Mouse (Mus musculus): ENCODE results near the gene Tef.

The Tef gene

DNA sequence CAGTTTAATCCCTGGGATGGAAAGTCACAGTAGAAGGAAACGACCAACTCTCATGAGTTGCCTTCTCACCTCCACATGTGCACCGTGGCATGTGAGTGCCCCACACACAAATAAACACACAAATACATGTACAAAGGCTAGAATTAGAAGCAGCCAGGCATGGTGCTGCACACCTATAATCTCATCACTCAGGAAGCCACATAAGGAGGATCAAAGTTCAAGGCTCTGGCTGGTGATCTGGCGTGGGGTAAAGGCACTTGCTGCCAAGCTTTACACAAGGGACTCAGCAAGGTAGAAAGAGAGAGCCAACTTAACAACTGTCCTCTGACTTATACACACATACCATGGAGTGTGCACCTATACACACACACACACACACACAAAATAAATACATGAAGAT, 1.8 kb upstream of the Tef start:
- no peak for DNase-seq

DNA sequence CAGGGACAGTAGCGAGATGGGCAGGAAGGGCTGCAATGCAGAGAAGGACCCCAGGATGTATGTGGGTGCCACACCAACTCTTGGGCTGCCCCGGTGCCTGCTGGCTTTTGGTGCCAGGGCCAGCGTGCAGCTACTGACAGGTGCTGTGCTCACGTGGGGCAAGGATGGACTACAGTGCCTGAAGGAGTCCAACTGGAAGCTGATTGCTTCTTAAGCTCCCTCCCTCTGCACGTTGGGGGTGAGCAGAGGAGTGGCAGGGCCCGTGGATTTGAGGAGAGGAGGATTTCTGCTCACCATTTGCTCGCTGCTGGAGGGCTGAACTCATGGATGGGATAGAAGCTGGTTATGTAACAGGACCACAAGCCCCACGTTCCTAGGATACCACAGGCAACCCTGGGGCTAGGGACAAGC, 725 bp downstream of the Tef start:
- DNase-seq: no peak

DNA sequence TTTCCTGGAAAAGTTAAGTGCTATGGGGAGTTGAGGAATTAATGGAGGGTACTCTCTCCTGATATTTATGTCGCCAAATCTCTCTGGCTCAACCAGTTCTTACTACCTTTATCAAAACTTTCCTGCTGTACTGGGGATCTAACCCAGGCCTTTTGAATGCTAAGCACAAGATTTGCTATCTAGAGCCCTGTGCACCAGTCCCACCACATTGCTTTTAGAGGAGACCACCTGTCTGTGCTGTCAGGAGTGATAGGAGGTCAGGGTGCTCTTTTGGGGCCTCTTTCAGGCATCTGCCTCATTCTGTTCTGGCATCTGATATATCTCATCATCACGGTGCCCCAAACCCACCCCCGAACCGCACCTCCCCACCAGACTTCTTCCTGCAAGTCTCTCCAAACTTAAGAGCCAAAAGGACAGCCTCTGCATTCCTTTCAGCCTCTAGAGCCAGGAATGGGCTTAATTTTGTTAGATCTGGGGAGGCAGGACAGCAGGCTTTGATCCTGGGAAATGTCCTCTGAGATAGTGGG, 1.3 kb downstream of the Tef start:
- no peak for DNase-seq

DNA sequence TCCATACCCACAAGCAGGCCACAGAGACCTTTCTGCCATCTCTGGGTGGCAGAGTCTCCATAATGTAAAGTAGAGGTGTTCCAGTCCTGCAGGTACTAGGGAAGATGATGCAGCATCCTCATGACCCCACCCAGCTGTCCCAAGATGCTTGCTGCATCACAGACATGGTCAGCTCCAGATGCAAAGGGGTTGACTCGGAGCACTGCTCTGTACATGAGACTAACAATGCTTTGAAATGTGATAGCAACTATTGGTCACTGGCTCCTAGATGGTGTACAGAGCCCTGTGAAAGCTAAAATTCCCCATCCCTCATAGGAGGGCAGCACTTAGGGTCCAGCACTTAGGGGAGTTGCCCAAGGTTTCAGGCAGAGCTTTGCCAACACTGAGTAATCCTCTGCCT, 2.0 kb downstream of the Tef start:
- DNase-seq: no peak

DNA sequence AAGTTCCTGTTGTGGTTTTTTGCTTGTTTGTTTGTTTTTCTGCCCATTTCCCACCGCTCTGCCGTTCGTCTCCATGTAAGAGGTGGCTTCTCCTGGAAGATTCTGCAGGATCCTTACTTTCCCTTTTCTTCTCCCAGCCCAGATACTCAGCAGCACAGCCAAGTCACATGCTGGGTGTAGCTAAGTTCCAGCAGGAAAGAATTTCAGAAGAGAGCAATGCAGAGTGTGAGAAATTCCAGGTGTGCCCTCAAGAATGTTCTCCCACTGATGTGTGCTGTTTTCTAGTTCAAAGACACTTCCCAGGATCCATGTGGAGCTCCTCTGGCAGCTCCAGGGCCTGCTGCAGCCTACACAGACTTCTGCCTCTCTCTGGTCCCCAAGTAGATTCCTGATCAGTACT, 2.7 kb downstream of the Tef start:
- no peak for DNase-seq

DNA sequence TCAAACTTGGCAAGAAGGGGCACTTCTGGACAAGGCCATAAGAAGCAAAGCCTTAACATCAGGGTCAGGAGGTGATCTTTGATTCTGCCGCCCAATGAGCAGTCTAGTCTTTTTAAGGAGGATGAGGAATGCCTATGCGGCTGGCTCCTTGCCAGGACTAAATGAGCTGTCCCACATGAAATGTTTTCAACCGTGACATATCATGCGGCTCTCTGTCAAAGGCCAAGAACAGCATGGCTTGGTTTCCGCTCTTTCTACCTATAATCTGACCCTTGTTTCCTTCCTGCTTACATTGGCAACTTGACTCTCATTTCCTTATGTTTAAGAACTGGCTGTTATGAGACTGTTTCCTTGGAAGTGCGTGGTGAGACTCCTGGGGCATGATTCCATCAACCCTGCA, 3.4 kb downstream of the Tef start:
- DNase-seq: no peak

DNA sequence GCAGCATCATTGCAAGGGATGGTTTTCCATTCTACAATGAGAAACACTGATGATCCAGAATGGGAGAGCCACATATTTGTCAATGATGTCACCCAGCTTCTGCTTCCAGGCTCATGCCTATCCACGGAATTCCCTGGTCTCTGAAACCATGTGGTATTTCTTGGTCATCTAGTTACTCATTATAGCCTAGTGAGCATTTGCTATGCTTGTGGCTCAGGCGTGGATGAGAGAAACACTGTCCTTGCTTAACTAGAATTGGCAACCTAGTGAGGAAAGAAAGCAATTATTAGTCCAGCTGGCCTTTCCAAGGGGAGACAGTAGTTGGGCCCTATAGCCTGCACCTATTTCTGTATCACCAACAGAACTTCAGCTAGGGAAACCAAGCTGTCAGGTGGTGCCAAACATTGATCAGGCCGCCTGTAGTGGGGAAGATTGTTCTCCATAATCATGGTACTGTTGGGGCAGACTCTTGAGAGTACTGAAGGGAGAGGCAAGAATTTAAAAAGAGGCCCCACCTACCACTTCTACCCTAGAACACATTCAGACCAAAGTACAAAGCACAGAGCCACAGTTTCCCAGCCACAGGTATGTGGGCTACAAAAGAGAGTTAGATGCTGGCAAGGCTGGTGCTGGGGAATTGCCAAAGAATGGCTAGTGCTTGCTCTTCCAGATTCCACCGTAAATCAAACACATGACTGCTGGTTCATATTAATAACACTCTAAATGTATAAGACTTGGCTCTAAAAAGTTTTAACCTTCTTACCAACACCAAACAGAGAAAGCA, 4.6 kb downstream of the Tef start:
- DNase-seq: no peak

DNA sequence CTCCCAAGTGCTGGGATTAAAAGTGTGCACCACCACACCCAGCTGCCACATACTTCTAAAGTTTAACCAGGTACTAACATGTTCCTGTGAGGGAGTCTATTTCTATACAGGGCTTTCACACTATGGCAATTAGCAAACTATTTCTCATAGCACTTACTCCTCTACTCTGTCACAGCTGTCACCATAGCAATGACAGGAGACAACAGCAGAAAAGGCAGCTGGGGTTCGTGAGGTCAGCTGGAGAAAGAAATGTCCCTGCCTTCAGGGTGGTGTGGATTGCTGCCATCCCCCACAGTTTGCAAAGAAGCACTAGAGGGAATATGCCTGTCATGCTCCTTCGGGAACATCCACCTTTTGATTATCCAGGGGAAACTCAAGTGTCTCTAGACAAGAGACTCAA, 6.6 kb downstream of the Tef start:
- no peak for DNase-seq

DNA sequence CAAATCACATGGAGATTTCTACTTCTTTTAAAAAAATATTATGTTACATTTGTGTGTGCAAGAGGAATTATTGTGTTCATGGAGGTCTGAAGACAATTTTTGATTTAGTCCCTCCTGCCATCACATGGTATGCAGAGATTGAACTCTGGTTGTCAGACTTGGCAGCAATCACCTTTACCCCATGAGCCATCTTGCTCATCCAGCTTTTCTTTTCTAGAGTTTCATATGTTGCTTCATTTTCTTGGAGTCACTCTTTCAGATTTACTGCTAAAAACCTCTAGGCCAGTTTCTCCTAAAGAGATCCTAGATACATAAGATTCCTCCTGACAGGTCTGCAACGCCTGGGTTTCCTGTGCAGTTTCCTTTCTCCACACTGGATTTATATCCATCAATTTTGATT, 7.3 kb downstream of the Tef start:
- DNase-seq: no peak

DNA sequence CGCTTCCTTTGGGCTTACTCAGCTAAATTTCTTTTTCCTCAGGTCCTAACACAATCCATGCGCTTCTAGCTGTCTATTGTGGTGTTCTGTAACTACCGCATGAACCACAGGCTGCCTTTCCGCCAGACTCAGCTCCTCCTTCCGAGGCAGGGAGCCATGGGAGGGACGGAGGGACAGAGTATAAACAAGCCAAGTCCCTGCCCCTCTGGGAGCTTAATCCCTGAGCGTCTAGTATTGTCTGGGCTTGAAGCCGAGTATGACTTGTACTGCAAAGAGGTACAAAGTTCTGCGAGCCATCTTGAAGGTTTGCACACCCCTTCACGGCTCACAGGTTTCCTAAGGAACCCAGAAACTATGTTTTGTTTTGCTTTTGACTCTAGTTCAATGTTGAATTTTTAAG, 7.9 kb downstream of the Tef start:
- DNase-seq: peak; percentile 38 to 41

DNA sequence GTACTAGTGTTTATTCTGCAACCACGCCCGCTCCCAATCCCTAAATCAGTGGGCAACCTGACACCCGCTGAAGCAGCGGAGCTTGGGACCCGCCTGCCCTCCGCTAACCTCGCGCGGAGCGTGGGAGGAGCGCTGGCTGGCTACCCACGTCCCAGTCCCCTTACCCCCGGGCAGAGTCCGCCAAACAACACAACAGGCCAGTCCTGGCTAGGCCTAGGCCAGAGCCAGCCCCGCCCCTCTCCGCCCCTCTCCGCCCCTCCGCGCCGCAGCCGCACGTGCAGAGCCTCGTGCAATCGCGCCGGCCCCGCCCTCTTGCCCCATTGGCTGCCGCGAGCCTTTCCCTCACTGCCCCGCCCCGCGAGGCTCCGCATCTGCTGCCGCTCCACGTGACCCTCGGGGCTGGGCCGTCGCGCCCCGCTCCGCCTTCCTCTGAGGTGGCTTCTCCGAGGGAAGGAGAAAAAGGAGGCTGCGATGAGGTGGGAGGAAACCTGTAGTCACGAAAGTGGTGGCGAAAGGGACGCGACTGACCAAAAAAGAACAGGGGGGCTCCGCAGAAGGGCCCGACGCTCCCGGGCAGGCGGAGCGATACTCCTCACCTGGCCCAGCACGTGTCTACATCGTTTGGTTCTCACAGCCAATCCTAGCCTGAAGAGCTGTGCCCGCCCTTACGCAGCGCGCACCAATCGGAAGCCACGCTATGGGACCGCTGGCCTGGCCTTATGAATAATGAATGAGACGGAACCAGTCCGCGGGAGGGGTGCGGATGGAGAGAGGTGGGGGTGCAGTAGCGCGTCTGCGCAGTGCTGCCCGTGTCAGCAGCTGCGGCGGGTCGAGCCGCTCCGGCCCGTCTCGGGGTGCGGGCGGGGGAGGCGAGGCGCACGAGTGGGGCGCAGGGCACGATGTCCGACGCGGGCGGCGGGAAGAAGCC, 8.7 kb downstream of the Tef start:
- peak; percentile 96 to 97 for DNase-seq

DNA sequence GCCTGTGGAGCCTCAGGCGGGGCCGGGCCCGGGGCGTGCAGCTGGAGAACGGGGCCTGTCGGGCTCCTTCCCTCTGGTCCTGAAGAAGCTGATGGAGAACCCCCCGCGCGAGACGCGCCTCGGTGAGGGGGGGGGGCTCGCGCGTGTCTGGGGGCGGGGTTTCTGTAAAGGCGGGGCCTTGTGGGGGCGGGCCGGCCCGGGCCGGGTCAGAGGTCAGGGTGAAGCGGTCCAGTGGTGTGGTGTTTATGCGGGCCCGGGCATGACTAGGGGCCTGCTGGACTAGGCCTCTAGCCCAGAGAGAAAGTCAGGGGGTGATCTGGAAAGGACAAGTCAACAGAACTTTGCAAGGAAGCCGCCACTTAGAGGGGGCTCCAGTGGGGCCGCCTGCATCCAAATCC, 9.4 kb downstream of the Tef start:
- no peak for DNase-seq

DNA sequence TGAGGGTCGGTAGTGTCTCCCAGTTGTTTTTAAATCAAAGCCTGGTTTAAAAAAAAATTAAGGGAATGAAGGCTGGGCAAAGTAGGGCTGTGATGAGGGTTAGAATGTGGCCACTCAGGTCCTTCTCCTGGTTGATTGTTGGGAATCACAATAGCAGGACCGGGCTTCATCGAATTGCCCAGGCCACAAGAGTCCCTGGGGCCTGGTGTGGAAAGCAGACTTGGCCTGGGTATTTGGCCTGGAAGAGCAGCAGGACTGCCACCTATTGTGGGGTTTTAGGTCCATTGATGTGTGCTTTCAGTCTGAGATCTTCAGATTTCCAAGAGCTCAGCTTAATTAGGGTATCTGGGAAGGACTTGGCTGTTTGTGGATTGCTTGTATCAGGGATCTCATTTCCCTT, 10.1 kb downstream of the Tef start:
- no peak for DNase-seq

DNA sequence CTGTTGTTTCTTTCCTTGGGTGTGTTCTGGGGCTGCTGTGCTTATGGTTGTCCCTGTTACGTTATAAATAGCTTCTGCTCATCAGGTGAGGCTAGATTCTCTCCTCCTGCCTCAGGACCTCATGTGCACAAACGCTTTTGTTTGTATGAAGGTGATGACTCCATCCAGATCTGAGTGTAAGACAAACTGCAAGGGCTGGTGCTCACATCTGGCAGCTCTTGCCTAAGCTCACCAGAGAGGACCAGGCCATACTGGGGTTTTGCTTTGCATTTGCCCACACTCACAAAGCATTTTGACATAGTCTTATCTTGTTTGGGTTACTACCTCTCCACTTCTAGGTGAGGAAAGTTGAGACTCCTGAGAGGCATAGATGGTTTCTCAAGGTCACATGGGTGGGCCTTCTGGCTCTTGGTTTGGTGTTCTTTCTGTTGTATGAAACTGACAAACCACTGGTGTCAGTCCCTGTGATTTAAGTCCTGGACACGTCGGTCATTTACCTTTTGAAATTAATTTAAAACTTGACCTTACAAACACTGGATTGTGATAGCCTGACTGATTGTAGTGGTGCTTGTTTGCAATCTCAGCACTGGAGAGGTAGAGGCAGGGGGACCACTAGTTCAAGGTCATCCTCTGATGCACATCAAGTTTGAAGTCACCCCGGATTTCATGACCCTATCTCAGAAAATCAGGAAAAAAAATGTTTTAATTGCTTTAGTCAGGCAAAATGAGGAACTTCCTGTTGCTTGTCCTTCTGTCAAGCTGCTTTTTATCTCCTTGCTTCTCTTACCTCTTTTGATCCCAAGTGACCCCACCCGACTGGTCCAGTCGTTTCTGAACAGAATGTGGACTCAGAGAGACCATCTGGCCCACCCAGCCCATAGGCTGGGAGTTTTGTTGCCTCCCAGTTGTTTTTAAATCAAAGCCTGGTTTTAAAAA, 10.7 kb downstream of the Tef start:
- no peak for DNase-seq

DNA sequence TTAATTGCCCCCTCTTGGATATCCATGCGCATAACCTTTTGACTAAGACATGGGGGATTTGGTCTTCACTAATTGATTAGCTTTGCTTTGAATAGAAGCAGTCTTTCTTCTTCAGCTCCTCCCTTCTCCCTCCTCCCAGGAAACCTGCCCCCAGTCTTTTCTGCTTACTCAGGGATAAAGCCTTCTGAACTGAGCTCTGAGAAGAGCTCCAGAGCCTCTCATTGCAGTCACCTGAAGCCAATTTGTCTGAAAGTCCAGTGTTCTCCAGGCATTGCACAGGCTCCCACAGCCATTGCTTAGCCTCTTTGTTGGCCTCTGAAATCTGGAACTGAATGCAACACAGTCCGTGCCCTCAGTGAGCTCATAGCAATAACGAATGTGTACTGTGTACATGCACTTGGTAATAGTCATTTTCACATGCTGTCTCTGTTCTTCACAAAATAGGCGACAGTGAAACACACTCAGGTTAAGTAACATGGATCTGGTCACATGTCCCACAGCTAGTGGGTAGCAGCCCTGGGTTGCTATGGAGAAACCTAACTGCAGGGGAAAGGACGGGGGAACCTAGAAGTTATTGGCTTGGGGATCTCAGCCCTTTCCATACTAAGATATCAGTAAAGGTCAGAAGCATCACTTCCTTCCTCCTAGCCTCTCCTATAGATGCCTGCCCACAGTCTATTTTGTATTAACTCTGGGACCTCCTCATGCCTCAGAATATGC, 11.9 kb downstream of the Tef start:
- DNase-seq: no peak

DNA sequence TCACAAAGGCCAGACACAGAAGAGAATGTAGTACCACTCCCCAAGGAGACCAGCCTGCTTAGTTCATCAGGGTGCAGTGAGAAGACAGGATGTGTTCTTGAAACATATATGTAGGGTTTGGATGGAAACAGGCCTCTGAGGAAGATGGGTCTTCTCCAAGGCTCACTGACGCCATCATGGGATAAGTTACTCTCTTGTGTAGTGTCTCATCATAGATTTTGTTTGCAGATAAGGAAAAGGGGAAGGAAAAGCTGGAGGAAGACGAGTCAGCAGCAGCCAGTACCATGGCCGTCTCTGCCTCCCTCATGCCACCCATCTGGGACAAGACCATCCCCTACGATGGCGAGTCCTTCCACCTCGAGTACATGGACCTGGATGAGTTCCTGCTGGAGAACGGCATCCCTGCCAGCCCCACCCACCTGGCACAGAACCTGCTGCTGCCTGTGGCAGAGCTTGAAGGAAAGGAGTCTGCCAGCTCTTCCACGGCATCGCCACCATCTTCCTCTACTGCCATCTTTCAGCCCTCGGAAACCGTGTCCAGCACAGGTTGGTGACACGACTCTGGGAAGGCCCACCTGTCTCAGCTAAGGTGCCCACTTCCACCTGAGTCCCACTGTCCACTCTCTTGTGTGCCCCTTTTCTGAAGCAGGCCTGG, 12.6 kb downstream of the Tef start:
- no peak for DNase-seq

DNA sequence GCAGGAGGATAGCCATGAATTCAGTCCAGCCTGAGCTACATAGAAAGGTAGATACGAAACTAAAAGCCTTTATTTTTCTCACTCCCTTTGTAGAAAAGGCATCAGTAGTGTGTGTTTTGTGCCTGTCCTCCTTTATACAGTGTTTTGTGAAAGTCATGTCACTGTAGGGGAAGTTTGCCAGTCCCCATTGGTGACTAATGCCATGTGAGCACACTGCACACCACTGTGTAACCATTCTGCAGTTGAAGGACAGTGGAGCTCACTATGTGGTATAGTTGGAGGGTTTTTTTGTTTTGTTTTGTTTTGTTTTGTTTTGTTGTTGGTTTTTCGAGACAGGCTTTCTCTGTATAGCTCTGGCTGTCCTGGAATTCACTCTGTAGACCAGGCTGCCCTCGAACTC, 16.2 kb downstream of the Tef start:
- DNase-seq: no peak

DNA sequence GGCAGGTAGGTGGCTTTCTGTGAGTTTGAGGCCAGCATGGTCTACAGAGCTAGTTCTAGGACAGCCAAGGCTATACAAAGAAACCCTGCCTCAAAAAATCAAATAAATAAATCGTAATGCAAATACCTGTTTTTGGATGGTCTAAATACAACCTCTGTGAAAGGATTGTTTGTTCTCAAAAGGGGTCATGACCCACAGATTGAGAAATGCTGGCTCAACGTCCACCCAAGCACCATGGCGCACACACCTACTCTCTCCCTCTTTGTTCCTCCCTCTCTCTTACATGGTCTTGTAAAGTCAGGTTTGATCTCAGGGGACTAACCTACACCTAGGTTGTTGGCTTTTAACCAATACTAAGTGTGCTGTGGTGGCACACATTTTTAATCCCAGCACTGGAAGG, 20.4 kb downstream of the Tef start:
- DNase-seq: no peak

DNA sequence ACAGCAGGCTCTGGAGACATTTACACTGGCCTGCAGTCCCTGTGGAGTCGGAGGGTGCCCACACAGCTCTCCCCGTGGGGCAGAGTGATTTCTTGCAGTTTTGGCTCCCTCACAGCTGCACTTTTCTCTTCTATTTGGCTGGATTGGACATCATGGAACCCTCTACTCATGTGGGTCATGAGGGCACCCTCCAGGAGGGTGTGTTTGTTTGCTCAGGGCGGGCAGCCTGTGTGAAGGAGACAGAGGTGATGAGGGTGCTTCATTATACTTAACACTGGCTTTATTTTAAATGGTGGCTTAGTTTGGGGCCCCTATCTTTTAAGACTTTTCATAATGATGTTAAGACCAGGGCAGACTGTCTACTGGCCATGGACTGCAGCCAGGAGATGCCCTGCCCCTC, 22.6 kb downstream of the Tef start:
- no peak for DNase-seq

DNA sequence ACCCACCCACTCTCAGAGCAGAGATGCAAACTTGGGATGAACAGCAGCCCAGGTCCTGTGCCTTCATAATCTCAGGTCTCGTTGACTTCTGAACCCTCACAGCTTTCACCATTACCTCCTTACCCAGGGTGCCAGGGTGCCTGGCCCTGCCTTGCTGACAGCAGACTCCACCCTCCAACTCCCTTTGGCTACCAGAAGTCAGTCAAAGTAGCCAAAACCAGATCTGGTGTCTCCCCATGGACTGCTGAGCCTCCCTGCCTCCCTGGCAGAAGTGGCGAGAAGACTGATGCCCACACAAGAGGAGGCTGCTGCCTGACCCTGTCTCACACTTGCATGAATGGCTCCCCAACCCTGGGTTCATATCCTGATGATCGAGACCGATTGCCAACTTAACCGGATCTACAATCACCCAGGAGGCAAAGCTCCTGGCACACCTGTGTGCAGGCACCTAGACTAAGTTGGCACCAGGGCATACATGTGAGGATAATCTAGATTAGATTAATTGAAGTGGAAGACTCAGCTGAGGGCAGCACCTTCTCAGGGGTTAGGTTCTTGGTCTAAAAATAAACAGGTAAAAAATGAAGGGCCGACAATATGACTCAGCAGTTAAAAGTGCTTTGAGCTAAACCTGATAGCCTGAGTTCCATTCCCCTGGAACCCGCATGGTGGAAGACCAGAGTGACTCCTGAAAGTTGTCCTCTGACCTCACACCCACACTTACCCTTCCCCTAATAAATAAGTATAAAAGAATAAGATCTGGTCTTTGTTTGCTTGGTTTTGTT, 26.4 kb downstream of the Tef start:
- DNase-seq: no peak

DNA sequence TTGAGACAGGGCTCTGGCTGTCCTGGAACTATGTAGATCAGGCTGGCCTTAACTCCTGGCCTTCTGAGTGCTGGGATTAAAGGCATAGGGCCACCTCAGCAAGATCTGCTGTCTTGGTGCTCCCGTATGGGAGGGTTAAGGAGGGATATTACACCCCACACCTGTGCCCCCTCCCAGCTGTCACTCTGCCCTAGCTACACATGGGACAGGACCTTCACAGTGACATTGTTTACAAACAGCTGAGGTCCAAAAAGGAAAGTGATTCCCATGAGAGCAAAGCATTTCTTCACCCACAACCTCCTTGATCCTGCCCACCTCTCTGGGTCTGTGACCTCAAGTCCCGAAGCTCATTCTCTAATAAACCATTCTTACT, 27.0 kb downstream of the Tef start:
- DNase-seq: no peak

Measured in spleen, adult 18-20 months (tissue).